Mouse (Mus musculus): ENCODE measurements at regions not wholly inside any gene's neighbourhood (a gene's known extent, or its start where the extent isn't known, plus 50 kb on each side); places are given as distances from the start of the nearest gene placed in this dataset.

- Histone ChIP-seq H3K36me3 (replicated peaks) (no peaks in the 10 kb centered on the region), H3K27me3 (ENCODE audit: insufficient read depth, low read length) (peaks cover 4% of the 10 kb centered on the region; the same call in 1 of the 2 replicates), H3K4me3 (ENCODE audit: low read depth, low read length) (no peak overlapping the region), H3K9me3 (replicated peaks) (no peaks in the 10 kb centered on the region), H3K4me1 (ENCODE audit: insufficient read depth, low read depth, low read length) (peaks cover 4% of the 10 kb centered on the region; the same call in 1 of the 2 replicates)
- DNase-seq (ENCODE audit: low spot score) (no peak), ATAC-seq (ENCODE audit: extremely low read depth, insufficient number of reproducible peaks, low FRiP score, poor library complexity, severe bottlenecking) (peak; percentile 28; the same call in 1 of the 2 replicates)
- no peak for TF ChIP-seq POLR2AphosphoS5 (IDR thresholded peaks at IDR 0.05; ENCODE audit: insufficient replicate concordance, low read depth, low read length)
- TF ChIP-seq GATA1 (IDR thresholded peaks at IDR 0.05; ENCODE audit: borderline replicate concordance, low read length): no peak
- no peak for TF ChIP-seq CTCF (IDR thresholded peaks at IDR 0.05; ENCODE audit: low read depth, low read length)
- no peak for TF ChIP-seq GATA2 (IDR thresholded peaks at IDR 0.05; ENCODE audit: borderline replicate concordance, low read depth, low read length)
- TF ChIP-seq TAL1 (conservative IDR thresholded peaks at IDR 0.05; ENCODE audit: low read depth, low read length): no peak
These were observed 218.4 kb upstream of the Jun start for GRCm38 (mm10) chr4:95270389-95270788.

- TF ChIP-seq GATA1 (IDR thresholded peaks at IDR 0.05; ENCODE audit: borderline replicate concordance, low read length) (no peak), POLR2AphosphoS5 (IDR thresholded peaks at IDR 0.05; ENCODE audit: insufficient replicate concordance, low read depth, low read length) (no peak), GATA2 (IDR thresholded peaks at IDR 0.05; ENCODE audit: borderline replicate concordance, low read depth, low read length) (no peak), TAL1 (conservative IDR thresholded peaks at IDR 0.05; ENCODE audit: low read depth, low read length) (no peak), CTCF (IDR thresholded peaks at IDR 0.05; ENCODE audit: low read depth, low read length) (no peak)
- Histone ChIP-seq H3K4me3 (ENCODE audit: low read depth, low read length) (no peak overlapping the region), H3K36me3 (replicated peaks) (no peaks in the 10 kb centered on the region), H3K9me3 (replicated peaks) (no peaks in the 10 kb centered on the region), H3K4me1 (ENCODE audit: insufficient read depth, low read depth, low read length) (no peaks in the 10 kb centered on the region), H3K27me3 (ENCODE audit: insufficient read depth, low read length) (peaks cover 40% of the 10 kb centered on the region)
- no peak for ATAC-seq (ENCODE audit: extremely low read depth, insufficient number of reproducible peaks, low FRiP score, poor library complexity, severe bottlenecking)
- DNase-seq (ENCODE audit: low spot score): no peak
These were observed 224.2 kb upstream of the Jun start for GRCm38 (mm10) chr4:95276231-95276630.

- H3K36me3 ChIP-seq (replicated peaks): no peaks in the 10 kb centered on the region
- no peaks in the 10 kb centered on the region for H3K9me3 ChIP-seq (replicated peaks)
- ATAC-seq (ENCODE audit: extremely low read depth, insufficient number of reproducible peaks, low FRiP score, poor library complexity, severe bottlenecking) (no peak), DNase-seq (ENCODE audit: low spot score) (no peak)
- H3K4me1 ChIP-seq (ENCODE audit: insufficient read depth, low read depth, low read length): no peaks in the 10 kb centered on the region
- no peak for TF ChIP-seq POLR2AphosphoS5 (IDR thresholded peaks at IDR 0.05; ENCODE audit: insufficient replicate concordance, low read depth, low read length)
- no peak for TF ChIP-seq CTCF (IDR thresholded peaks at IDR 0.05; ENCODE audit: low read depth, low read length)
- no peak for TF ChIP-seq GATA1 (IDR thresholded peaks at IDR 0.05; ENCODE audit: borderline replicate concordance, low read length)
- H3K4me3 ChIP-seq (ENCODE audit: low read depth, low read length): no peak overlapping the region
- peaks cover 43% of the 10 kb centered on the region for H3K27me3 ChIP-seq (ENCODE audit: insufficient read depth, low read length)
These were observed 226.1 kb upstream of the Jun start for GRCm38 (mm10) chr4:95277989-95278713.

GRCm38 (mm10) chr4:95278714-95279095 lies 226.7 kb upstream of the Jun start:
- H3K4me1 ChIP-seq (ENCODE audit: insufficient read depth, low read depth, low read length): no peaks in the 10 kb centered on the region; the same call in 1 of the 2 replicates
- no peak for TF ChIP-seq GATA1 (IDR thresholded peaks at IDR 0.05; ENCODE audit: borderline replicate concordance, low read length)
- TF ChIP-seq TAL1 (conservative IDR thresholded peaks at IDR 0.05; ENCODE audit: low read depth, low read length): no peak
- no peak for ATAC-seq (ENCODE audit: extremely low read depth, insufficient number of reproducible peaks, low FRiP score, poor library complexity, severe bottlenecking)

GRCm38 (mm10) chr4:95279200-95279599 lies 227.2 kb upstream of the Jun start:
- H3K36me3 ChIP-seq (replicated peaks): no peaks in the 10 kb centered on the region
- peaks cover 2% of the 10 kb centered on the region for H3K4me1 ChIP-seq (ENCODE audit: insufficient read depth, low read depth, low read length)
- H3K9me3 ChIP-seq (replicated peaks): no peaks in the 10 kb centered on the region
- H3K4me3 ChIP-seq (ENCODE audit: low read depth, low read length): no peak overlapping the region
- peaks cover 43% of the 10 kb centered on the region for H3K27me3 ChIP-seq (ENCODE audit: insufficient read depth, low read length)
- ATAC-seq (ENCODE audit: extremely low read depth, insufficient number of reproducible peaks, low FRiP score, poor library complexity, severe bottlenecking) (no peak), DNase-seq (ENCODE audit: low spot score) (no peak)
- TF ChIP-seq POLR2AphosphoS5 (IDR thresholded peaks at IDR 0.05; ENCODE audit: insufficient replicate concordance, low read depth, low read length) (no peak), TAL1 (conservative IDR thresholded peaks at IDR 0.05; ENCODE audit: low read depth, low read length) (no peak), GATA2 (IDR thresholded peaks at IDR 0.05; ENCODE audit: borderline replicate concordance, low read depth, low read length) (no peak), CTCF (IDR thresholded peaks at IDR 0.05; ENCODE audit: low read depth, low read length) (no peak), GATA1 (IDR thresholded peaks at IDR 0.05; ENCODE audit: borderline replicate concordance, low read length) (no peak)

More at GRCm38 (mm10) chr4:95278714-95279095, 226.7 kb upstream of the Jun start:
- no peak overlapping the region for H3K4me3 ChIP-seq (ENCODE audit: low read depth, low read length)
- peaks cover 43% of the 10 kb centered on the region for H3K27me3 ChIP-seq (ENCODE audit: insufficient read depth, low read length)
- no peaks in the 10 kb centered on the region for H3K9me3 ChIP-seq (replicated peaks)
- no peak for DNase-seq (ENCODE audit: low spot score)
- H3K36me3 ChIP-seq (replicated peaks): no peaks in the 10 kb centered on the region

GRCm38 (mm10) chr4:95282083-95282482 lies 230.1 kb upstream of the Jun start:
- H3K9me3 ChIP-seq (replicated peaks): no peaks in the 10 kb centered on the region
- no peaks in the 10 kb centered on the region for H3K36me3 ChIP-seq (replicated peaks)
- DNase-seq (ENCODE audit: low spot score) (no peak), ATAC-seq (ENCODE audit: extremely low read depth, insufficient number of reproducible peaks, low FRiP score, poor library complexity, severe bottlenecking) (no peak)
- H3K4me3 ChIP-seq (ENCODE audit: low read depth, low read length): no peak overlapping the region
- peaks cover 38% of the 10 kb centered on the region for H3K27me3 ChIP-seq (ENCODE audit: insufficient read depth, low read length)
- H3K4me1 ChIP-seq (ENCODE audit: insufficient read depth, low read depth, low read length): peaks cover 5% of the 10 kb centered on the region
- TF ChIP-seq CTCF (IDR thresholded peaks at IDR 0.05; ENCODE audit: low read depth, low read length) (no peak), GATA1 (IDR thresholded peaks at IDR 0.05; ENCODE audit: borderline replicate concordance, low read length) (no peak), GATA2 (IDR thresholded peaks at IDR 0.05; ENCODE audit: borderline replicate concordance, low read depth, low read length) (no peak), TAL1 (conservative IDR thresholded peaks at IDR 0.05; ENCODE audit: low read depth, low read length) (no peak), POLR2AphosphoS5 (IDR thresholded peaks at IDR 0.05; ENCODE audit: insufficient replicate concordance, low read depth, low read length) (no peak)

All from G1E (cell line).